12 mouse cellular contexts compared by ENCODE assay signal in genomic region chr7:110903226-110903625, GRCm38 (mm10). TPM values are rescaled to one million over a fixed set of nuclear protein-coding genes. Genes with fewer than 3 reads are reported as not detected.
DNase-seq lines count a peak whose midpoint lies in the region; ATAC-seq lines count a peak whose summit lies in the region.
"Had no signal": no experiment of that assay in that cellular context is flagged by ENCODE, and none has a peak within 500 bp of the region (broad histone marks: within the 10 kb centered on the region; RNA-seq: fewer than 3 reads in every experiment).

No protein-coding gene starts in this region.

- peak; percentile 52 to 56 for DNase-seq in heart, adult 9 months (ENCODE audit: low spot score in 2 of 2)
- DNase-seq in liver (peak; percentile 79), MN1 (ENCODE audit: low spot score) (no peak)
- peak; percentile 67 for DNase-seq in lung, postnatal 10 days
- DNase-seq in urinary bladder, postnatal 10 days (ENCODE audit: low spot score): no peak
- DNase-seq in layer of hippocampus, adult 18-20 months (ENCODE audit: low spot score in 2 of 2): no peak
- no peak for DNase-seq in left cerebral cortex, adult 8-10 months (ENCODE audit: low spot score in 2 of 2)
- DNase-seq: kidney, adult 2 months; right cerebral cortex, postnatal 25 days had no signal

- peak; percentile 82 for ATAC-seq in common myeloid progenitor, adult 5-6 weeks (replicated peaks; ENCODE audit: low read depth, poor library complexity, severe bottlenecking)
- ATAC-seq: CD4-positive, CD25-positive, alpha-beta regulatory T cell, adult 4 months; forebrain, embryonic 14.5 days had no signal

RNA-seq across cellular contexts. Expression of gene Lyve1, which starts 40.2 kb away (rescaled TPM):
- total RNA-seq in common myeloid progenitor, adult 5-6 weeks (2017): not detected in 2 replicates
- total RNA-seq in layer of hippocampus, adult 18-20 months (2021): 1 to 10 TPM; 1.3 to 1.9 TPM
- total RNA-seq in left cerebral cortex, adult 8-10 months (2022): 1 to 10 TPM in 2 of 4 experiments, under 1 TPM in 2; 0.84 to 1.4 (median 0.99) TPM

RNA-seq across cellular contexts. Expression of gene Rnf141, which starts 59.0 kb away (rescaled TPM):
- 45.3 and 49.2 TPM in 2 replicates for total RNA-seq in common myeloid progenitor, adult 5-6 weeks (2017)
- total RNA-seq in layer of hippocampus, adult 18-20 months (2021): 10 to 100 TPM; 79.8 to 82.2 TPM
- 10 to 100 TPM; 68.5 to 87.3 (median 77.0) TPM for total RNA-seq in left cerebral cortex, adult 8-10 months (2022)

Comparison
In these comparisons a context has a peak if more than half of its experiments do, and no peak if none do; other contexts are left out.
1. DNase-seq: peak in heart, adult 9 months (2 of 2), liver (single experiment) and lung, postnatal 10 days (single experiment); none in urinary bladder, postnatal 10 days (single experiment), layer of hippocampus, adult 18-20 months (0 of 2), left cerebral cortex, adult 8-10 months (0 of 2) and MN1 (single experiment).